Mouse (Mus musculus) left cerebral cortex, adult 6 months (tissue): ENCODE data around the gene Pik3ip1. TPM values are rescaled to one million over a fixed set of nuclear protein-coding genes. Genes with fewer than 3 reads are reported as not detected.

ENCODE experiments used
- long read RNA-seq, 2 experiments: library from polyadenylated mRNA; unstranded; transcript quantifications; one replicate each; pipeline ENCODE4 v2.0.0; 2019 to 2020
- polyA plus RNA-seq: library from polyadenylated mRNA; unstranded; fragments of <200 nt; fragmentation: Nextera tagmentation; gene quantifications from 2 replicates; pipeline ENCODE4 v1.2.3, GENCODE M21; 2021

Gene Pik3ip1
- 29.7 and 39.9 TPM in 2 replicates for polyA plus RNA-seq
- long read RNA-seq, experiment 1, transcript Pik3ip1-201 (6 exons, 2,573 nt) = major isoform, 173 of 209 reads
- long read RNA-seq, experiment 1, transcript Pik3ip1-205 (6 exons, 920 nt) = minor isoform, 10 of 209 reads
- long read RNA-seq, experiment 1, partial matches to known transcripts = 8 of 209 reads
- long read RNA-seq, experiment 1, other reads (novel, unspliced or antisense) = 11 of 209 reads
- long read RNA-seq, experiment 2, transcript Pik3ip1-201 (6 exons, 2,573 nt) = major isoform, 56 of 77 reads
- long read RNA-seq, experiment 2, partial matches to known transcripts = 10 of 77 reads
- long read RNA-seq, experiment 2, other reads (novel, unspliced or antisense) = 8 of 77 reads

GRCm38 (mm10) chr11:3329891-3330451 is at the start of gene Pik3ip1:
TSS of gene Pik3ip1 (plus strand) at chr11:3330401.

GRCm38 (mm10) chr11:3288521-3289301 is 41.5 kb upstream of the Pik3ip1 start, which contains the start of gene Patz1:
TSS of gene Patz1 (plus strand) at chr11:3288874.

Other genes with a start within 250 kb of the Pik3ip1 start
- 2.1 TPM in 2 replicates for gene Sfi1, start 136.9 kb upstream of the Pik3ip1 start, polyA plus RNA-seq
- 10.2 and 12.3 TPM in 2 replicates for gene Eif4enif1, start 128.0 kb upstream of the Pik3ip1 start, polyA plus RNA-seq
- 111 and 143 TPM in 2 replicates for gene Drg1, start 64.0 kb upstream of the Pik3ip1 start, polyA plus RNA-seq
- 6.7 and 14.5 TPM in 2 replicates for gene Patz1, start 41.5 kb upstream of the Pik3ip1 start, polyA plus RNA-seq
- 25.6 and 32.3 TPM in 2 replicates for gene Limk2, start 78.8 kb downstream of the Pik3ip1 start, polyA plus RNA-seq
- gene Rnf185, start 122.0 kb downstream of the Pik3ip1 start, polyA plus RNA-seq = 19.2 and 20.9 TPM in 2 replicates
- gene Pla2g3, start 157.9 kb downstream of the Pik3ip1 start, polyA plus RNA-seq = 0.73 and 0.81 TPM in 2 replicates
- 13.9 and 20.3 TPM in 2 replicates for gene Inpp5j, start 174.4 kb downstream of the Pik3ip1 start, polyA plus RNA-seq
- gene Selenom, start 184.3 kb downstream of the Pik3ip1 start, polyA plus RNA-seq = 379 and 433 TPM in 2 replicates
- 1.7 and 1.9 TPM in 2 replicates for gene Smtn, start 210.2 kb downstream of the Pik3ip1 start, polyA plus RNA-seq